Mouse (Mus musculus): ENCODE data around the gene Akp3. TPM values are rescaled to one million over a fixed set of nuclear protein-coding genes. Genes with fewer than 3 reads are reported as not detected.
A peak's percentile ranks its signal among the peaks of the same experiment; 100 is the strongest.

The Akp3 gene
- polyA plus RNA-seq (2011; ENCODE audit: insufficient read depth, insufficient read length, low replicate concordance, missing spikeins): not detected in 2 replicates

- Histone ChIP-seq H3K4me1 (ENCODE audit: control insufficient read depth, insufficient read depth, low read length) (no peaks in the 10 kb centered on the region), H3K27ac (ENCODE audit: control insufficient read depth, insufficient read depth, low read depth, low read length, poor library complexity) (no peak within 1 kb of the TSS), H3K4me3 (replicated peaks; ENCODE audit: control insufficient read depth, low read depth, low read length) (no peak within 1 kb of the TSS)
- WGBS: 79% methylated on average over 6 of the region's 6 CpGs
- TF ChIP-seq POLR2A (IDR thresholded peaks at IDR 0.05; ENCODE audit: borderline replicate concordance, control insufficient read depth, low read depth, low read length): no peak
- no peak for TF ChIP-seq CTCF (IDR thresholded peaks at IDR 0.05; ENCODE audit: control insufficient read depth, insufficient read depth, low read length)
These were observed at the start of gene Akp3 for GRCm38 (mm10) chr1:87124673-87125072. TSS of gene Akp3 (plus strand) at chr1:87124973.

- Histone ChIP-seq H3K4me3 (replicated peaks; ENCODE audit: control insufficient read depth, low read depth, low read length) (no peak overlapping the region), H3K4me1 (ENCODE audit: control insufficient read depth, insufficient read depth, low read length) (no peaks in the 10 kb centered on the region), H3K27ac (ENCODE audit: control insufficient read depth, insufficient read depth, low read depth, low read length, poor library complexity) (no peak overlapping the region)
- WGBS: 64% methylated on average over 4 of the region's 4 CpGs
- TF ChIP-seq CTCF (IDR thresholded peaks at IDR 0.05; ENCODE audit: control insufficient read depth, insufficient read depth, low read length) (no peak), POLR2A (IDR thresholded peaks at IDR 0.05; ENCODE audit: borderline replicate concordance, control insufficient read depth, low read depth, low read length) (no peak)
These were observed 38.6 kb upstream of the Akp3 start for GRCm38 (mm10) chr1:87086196-87086595.

DNA sequence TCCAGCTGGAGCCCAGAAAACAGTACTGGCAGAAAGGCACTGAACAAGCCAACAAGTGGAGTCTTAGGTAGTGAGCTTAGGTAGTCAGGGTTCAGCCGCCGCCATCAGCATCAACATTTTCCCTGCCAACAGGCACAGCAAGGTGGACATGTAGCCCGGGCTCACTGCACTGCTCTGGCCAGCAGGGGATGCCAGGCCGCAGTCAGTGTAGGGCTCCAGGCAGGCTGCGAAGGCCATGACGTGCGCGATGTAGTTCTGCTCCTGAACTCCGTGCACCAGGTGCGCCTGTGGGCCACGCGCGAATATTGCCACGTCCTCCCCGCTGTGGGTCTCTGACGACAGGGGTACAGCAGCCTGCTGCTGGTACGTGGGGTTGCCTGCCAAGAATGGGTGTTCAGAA is 37.8 kb upstream of the Akp3 start:
- H3K4me1 ChIP-seq (ENCODE audit: control insufficient read depth, insufficient read depth, low read length): no peaks in the 10 kb centered on the region
- H3K4me3 ChIP-seq (replicated peaks; ENCODE audit: control insufficient read depth, low read depth, low read length): no peak overlapping the region
- 82% methylated on average over 17 of the region's 17 CpGs for WGBS
- TF ChIP-seq CTCF (IDR thresholded peaks at IDR 0.05; ENCODE audit: control insufficient read depth, insufficient read depth, low read length) (no peak), POLR2A (IDR thresholded peaks at IDR 0.05; ENCODE audit: borderline replicate concordance, control insufficient read depth, low read depth, low read length) (no peak)
- no peak overlapping the region for H3K27ac ChIP-seq (ENCODE audit: control insufficient read depth, insufficient read depth, low read depth, low read length, poor library complexity)

DNA sequence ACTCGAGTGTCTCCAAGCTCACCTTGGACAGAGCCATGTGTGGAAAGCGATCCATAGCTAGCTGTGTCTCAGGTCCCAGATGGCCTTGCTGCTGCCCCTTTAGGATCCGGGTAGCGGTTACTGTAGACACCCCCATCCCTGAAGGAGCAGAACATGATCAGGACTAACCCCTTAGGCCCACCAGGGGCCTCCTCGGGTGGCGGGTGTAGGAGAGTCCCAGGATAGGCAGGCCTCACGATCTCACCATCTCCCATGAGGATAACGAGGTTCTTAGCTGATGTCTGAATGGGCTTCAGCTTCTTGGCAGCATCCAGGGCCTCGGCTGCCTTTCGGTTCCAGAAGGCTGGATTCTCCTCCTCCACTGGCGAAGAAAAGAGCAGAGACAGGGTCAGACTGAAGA is 35.5 kb upstream of the Akp3 start:
- Histone ChIP-seq H3K4me1 (ENCODE audit: control insufficient read depth, insufficient read depth, low read length) (no peaks in the 10 kb centered on the region), H3K27ac (ENCODE audit: control insufficient read depth, insufficient read depth, low read depth, low read length, poor library complexity) (no peak overlapping the region), H3K4me3 (replicated peaks; ENCODE audit: control insufficient read depth, low read depth, low read length) (no peak overlapping the region)
- 81% methylated on average over 11 of the region's 11 CpGs for WGBS
- TF ChIP-seq POLR2A (IDR thresholded peaks at IDR 0.05; ENCODE audit: borderline replicate concordance, control insufficient read depth, low read depth, low read length): no peak
- TF ChIP-seq CTCF (IDR thresholded peaks at IDR 0.05; ENCODE audit: control insufficient read depth, insufficient read depth, low read length): no peak

GRCm38 (mm10) chr1:87089828-87090227 is 34.9 kb upstream of the Akp3 start, which contains the start of gene Alppl2:
TSS of gene Alppl2 (minus strand) at chr1:87089928.
- Histone ChIP-seq H3K27ac (ENCODE audit: control insufficient read depth, insufficient read depth, low read depth, low read length, poor library complexity) (no peak within 1 kb of the TSS), H3K4me1 (ENCODE audit: control insufficient read depth, insufficient read depth, low read length) (no peaks in the 10 kb centered on the region), H3K4me3 (replicated peaks; ENCODE audit: control insufficient read depth, low read depth, low read length) (no peak within 1 kb of the TSS)
- TF ChIP-seq POLR2A (IDR thresholded peaks at IDR 0.05; ENCODE audit: borderline replicate concordance, control insufficient read depth, low read depth, low read length): no peak
- TF ChIP-seq CTCF (IDR thresholded peaks at IDR 0.05; ENCODE audit: control insufficient read depth, insufficient read depth, low read length): no peak
- 72% methylated on average over 4 of the region's 4 CpGs for WGBS

- H3K4me1 ChIP-seq (ENCODE audit: control insufficient read depth, insufficient read depth, low read length): no peaks in the 10 kb centered on the region
- H3K4me3 ChIP-seq (replicated peaks; ENCODE audit: control insufficient read depth, low read depth, low read length): no peak overlapping the region
- no peak overlapping the region for H3K27ac ChIP-seq (ENCODE audit: control insufficient read depth, insufficient read depth, low read depth, low read length, poor library complexity)
- no peak for TF ChIP-seq CTCF (IDR thresholded peaks at IDR 0.05; ENCODE audit: control insufficient read depth, insufficient read depth, low read length)
- no peak for TF ChIP-seq POLR2A (IDR thresholded peaks at IDR 0.05; ENCODE audit: borderline replicate concordance, control insufficient read depth, low read depth, low read length)
- 70% methylated on average over 8 of the region's 8 CpGs for WGBS
These were observed 29.1 kb upstream of the Akp3 start for GRCm38 (mm10) chr1:87095642-87096041.

- H3K4me1 ChIP-seq (ENCODE audit: control insufficient read depth, insufficient read depth, low read length): no peaks in the 10 kb centered on the region
- WGBS: 15% methylated on average over 30 of the region's 30 CpGs
- no peak overlapping the region for H3K4me3 ChIP-seq (replicated peaks; ENCODE audit: control insufficient read depth, low read depth, low read length)
- TF ChIP-seq CTCF (IDR thresholded peaks at IDR 0.05; ENCODE audit: control insufficient read depth, insufficient read depth, low read length) (peak; percentile 56), POLR2A (IDR thresholded peaks at IDR 0.05; ENCODE audit: borderline replicate concordance, control insufficient read depth, low read depth, low read length) (no peak)
- no peak overlapping the region for H3K27ac ChIP-seq (ENCODE audit: control insufficient read depth, insufficient read depth, low read depth, low read length, poor library complexity)
These were observed 26.3 kb upstream of the Akp3 start for GRCm38 (mm10) chr1:87098358-87098975.

DNA sequence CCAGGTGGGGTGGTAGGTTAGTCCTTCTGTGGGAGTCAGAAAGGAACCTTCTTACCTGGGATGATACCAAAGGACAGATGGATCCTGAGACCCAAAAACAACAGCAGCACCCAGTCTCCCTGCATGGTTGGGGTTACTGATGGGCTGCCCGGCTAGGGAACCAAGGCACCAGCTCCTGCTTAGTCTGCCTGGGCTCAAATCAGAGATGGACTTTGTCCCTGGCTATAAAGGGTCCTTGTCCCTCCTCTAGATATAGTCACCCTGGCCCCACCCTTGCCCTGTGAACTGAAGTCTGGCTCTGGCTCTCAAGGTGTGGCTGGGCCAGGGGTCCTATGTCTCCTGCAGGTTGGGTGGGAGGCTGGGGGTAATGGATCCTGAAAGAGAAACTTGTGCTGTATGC is 23.4 kb upstream of the Akp3 start, which contains the start of gene Alpi:
Gene Alpi (minus strand): TSS at position 196 of the 400 bp plus-strand sequence.
- Histone ChIP-seq H3K4me3 (replicated peaks; ENCODE audit: control insufficient read depth, low read depth, low read length) (no peak within 1 kb of the TSS), H3K4me1 (ENCODE audit: control insufficient read depth, insufficient read depth, low read length) (no peaks in the 10 kb centered on the region), H3K27ac (ENCODE audit: control insufficient read depth, insufficient read depth, low read depth, low read length, poor library complexity) (no peak within 1 kb of the TSS)
- no peak for TF ChIP-seq CTCF (IDR thresholded peaks at IDR 0.05; ENCODE audit: control insufficient read depth, insufficient read depth, low read length)
- no peak for TF ChIP-seq POLR2A (IDR thresholded peaks at IDR 0.05; ENCODE audit: borderline replicate concordance, control insufficient read depth, low read depth, low read length)
- 86% methylated on average over 1 of the region's 1 CpGs for WGBS
